Mouse (Mus musculus) neural tube, embryonic 15.5 days (tissue): ENCODE results near the gene Cd300ld2. TPM values are rescaled to one million over a fixed set of nuclear protein-coding genes. Genes with fewer than 3 reads are reported as not detected.
"Not testable (repeated sequence)": the region's sequence is repeated elsewhere in the genome, so short reads cannot be mapped to it uniquely, and the experiment has no call there.

Experiments
- ATAC-seq: fragments of 200-750 bp; cut with Nextera tagmentation; 2 replicates; pipeline ENCODE4 v1.8.0; 2017; ENCODE audit warnings: mild to moderate bottlenecking, moderate TSS enrichment, moderate library complexity; ENCODE audit not compliant: low FRiP score
- H3K27ac ChIP-seq: fragments of 300-500 bp; sonication (generic); replicated peaks from 2 replicates; pipeline ENCODE4 v1.5.1; 2015; ENCODE audit warnings: mild to moderate bottlenecking, inconsistent platforms
- H3K27me3 ChIP-seq: fragments of 300-500 bp; sonication (generic); replicated peaks from 2 replicates; pipeline ENCODE4 v1.6.1; 2015; ENCODE audit warnings: inconsistent platforms
- H3K36me3 ChIP-seq: fragments of 300-500 bp; sonication (generic); 2 replicates; pipeline ENCODE4 v1.6.1; 2015; ENCODE audit warnings: inconsistent platforms
- H3K4me1 ChIP-seq: fragments of 300-500 bp; sonication (generic); 2 replicates; pipeline ENCODE4 v1.6.1; 2015; ENCODE audit warnings: inconsistent platforms
- H3K4me2 ChIP-seq: fragments of 300-500 bp; sonication (generic); 2 replicates; pipeline ENCODE4 v1.6.1; 2015; ENCODE audit warnings: inconsistent platforms, mild to moderate bottlenecking, moderate library complexity
- H3K4me3 ChIP-seq: fragments of 300-500 bp; sonication (generic); replicated peaks from 2 replicates; pipeline ENCODE4 v1.5.1; 2015; ENCODE audit warnings: mild to moderate bottlenecking, inconsistent platforms
- H3K9ac ChIP-seq: fragments of 300-500 bp; sonication (generic); replicated peaks from 2 replicates; pipeline ENCODE4 v1.6.1; 2015; ENCODE audit warnings: mild to moderate bottlenecking, inconsistent platforms
- H3K9me3 ChIP-seq: fragments of 300-500 bp; sonication (generic); replicated peaks from 2 replicates; pipeline ENCODE4 v1.6.1; 2016; ENCODE audit warnings: inconsistent platforms
- WGBS: fragments of 180-500 bp; shearing (Covaris S2); methylation state at CpG from one replicate; pipeline ENCODE4 v1.1.7; 2015; ENCODE audit warnings: mixed read lengths; 5-methylcytosine and 5-hydroxymethylcytosine counted together
- polyA plus RNA-seq: library from polyadenylated mRNA; unstranded; fragments of >200 nt; fragmentation: Nextera tagmentation; extraction: Ambion mirVana; gene quantifications from 2 replicates; pipeline ENCODE4 v1.2.1, GENCODE M21; 2015

The Cd300ld2 gene
- polyA plus RNA-seq: not detected in 2 replicates

DNA sequence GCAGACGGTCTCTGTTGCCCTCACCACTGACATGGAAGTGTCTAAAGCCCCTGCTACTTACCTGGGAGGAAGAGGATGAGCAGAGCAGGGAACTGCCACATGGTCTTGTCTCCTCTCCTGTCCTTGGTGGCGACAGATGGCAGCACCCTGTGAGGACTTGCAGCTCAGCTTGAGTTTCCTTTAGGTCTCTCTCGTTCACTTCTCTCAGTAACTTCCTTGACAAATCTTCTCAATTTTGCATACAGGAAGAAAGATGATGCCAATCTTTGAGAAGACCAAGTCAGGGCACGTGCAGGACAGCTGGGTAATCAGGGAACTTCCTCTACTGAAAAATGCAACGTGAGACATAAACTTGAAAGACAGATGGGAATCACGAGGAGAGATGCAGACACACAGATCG is at the start of gene Cd300ld2:
Gene Cd300ld2, minus strand, starts transcription at position 101 of the 400 bp plus-strand sequence.
- H3K9ac ChIP-seq, H3K36me3 ChIP-seq, H3K4me3 ChIP-seq, H3K9me3 ChIP-seq, H3K27me3 ChIP-seq, H3K4me1 ChIP-seq, H3K27ac ChIP-seq, ATAC-seq, H3K4me2 ChIP-seq: not testable (repeated sequence)
- no CpG with 5 or more reads among the region's 7 CpGs for WGBS

GRCm38 (mm10) chr11:115062077-115062476 is 46.1 kb upstream of the Cd300ld2 start, which contains the start of gene Cd300e:
Cd300e (minus strand) TSS chr11:115062177.
- Histone ChIP-seq H3K9ac (no peak within 1 kb of the TSS), H3K9me3 (no peaks in the 10 kb centered on the region), H3K4me1 (no peaks in the 10 kb centered on the region), H3K27ac (no peak within 1 kb of the TSS), H3K4me3 (no peak within 1 kb of the TSS), H3K27me3 (0 out of 2 replicates have a peak, but pooled peaks cover 3% of the 10 kb centered on the region), H3K36me3 (no peaks in the 10 kb centered on the region), H3K4me2 (no peak within 1 kb of the TSS)
- 25% methylated on average over 5 of the region's 5 CpGs for WGBS
- no peak for ATAC-seq

DNA sequence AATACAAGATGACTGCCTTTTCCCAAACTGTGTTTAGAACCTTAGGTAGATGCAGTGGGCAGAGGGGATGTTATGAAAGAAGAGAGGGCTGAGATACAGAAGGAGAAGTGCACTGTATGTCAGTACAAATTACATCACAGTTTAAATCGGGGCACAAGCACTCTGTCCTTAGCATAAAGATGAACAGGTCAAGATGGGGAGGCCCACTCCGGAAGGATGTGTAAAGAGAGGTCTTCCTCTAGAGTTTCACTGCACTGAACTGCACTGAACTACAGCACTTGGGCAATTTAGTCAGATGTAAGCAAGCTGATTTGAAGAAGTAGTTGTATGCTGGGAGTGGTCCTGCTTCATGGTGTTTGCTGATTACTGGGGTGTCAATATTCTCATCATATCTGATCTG is 43.8 kb upstream of the Cd300ld2 start:
- Histone ChIP-seq H3K36me3 (no peaks in the 10 kb centered on the region), H3K27me3 (0 out of 2 replicates have a peak, but pooled peaks cover 5% of the 10 kb centered on the region), H3K27ac (no peak overlapping the region), H3K9me3 (no peaks in the 10 kb centered on the region), H3K4me1 (no peaks in the 10 kb centered on the region), H3K9ac (no peak overlapping the region), H3K4me3 (no peak overlapping the region), H3K4me2 (no peak overlapping the region)
- WGBS: 92% methylated on average over 2 of the region's 2 CpGs
- no peak for ATAC-seq

DNA sequence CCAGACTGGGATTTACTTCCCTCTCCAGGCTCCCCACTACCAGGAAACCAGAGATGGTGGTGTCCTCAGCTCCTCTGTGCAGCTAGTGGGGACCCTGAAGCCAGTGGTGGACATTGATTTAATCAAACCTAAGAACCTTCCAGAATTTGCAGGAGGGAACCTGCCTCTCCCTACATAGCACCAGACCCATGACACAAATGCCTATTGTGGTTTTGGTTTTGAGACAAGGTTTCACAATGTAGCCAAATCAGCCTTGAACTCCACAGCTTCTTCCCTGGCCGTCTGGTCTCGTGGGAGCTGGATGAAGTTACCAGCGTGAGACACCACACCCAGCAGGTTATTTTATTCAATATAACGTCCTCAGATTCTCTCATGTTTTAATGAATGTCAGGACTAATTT is 42.7 kb upstream of the Cd300ld2 start:
- Histone ChIP-seq H3K9ac (no peak overlapping the region), H3K36me3 (no peaks in the 10 kb centered on the region), H3K27me3 (0 out of 2 replicates have a peak, but pooled peaks cover 5% of the 10 kb centered on the region), H3K4me2 (no peak overlapping the region), H3K27ac (no peak overlapping the region), H3K4me3 (no peak overlapping the region), H3K4me1 (no peaks in the 10 kb centered on the region), H3K9me3 (no peaks in the 10 kb centered on the region)
- 80% methylated on average over 4 of the region's 4 CpGs for WGBS
- ATAC-seq: no peak

- Histone ChIP-seq H3K27ac (no peak overlapping the region), H3K4me3 (no peak overlapping the region), H3K9ac (no peak overlapping the region), H3K4me2 (no peak overlapping the region), H3K4me1 (no peaks in the 10 kb centered on the region), H3K9me3 (no peaks in the 10 kb centered on the region), H3K27me3 (0 out of 2 replicates have a peak, but pooled peaks cover 6% of the 10 kb centered on the region), H3K36me3 (no peaks in the 10 kb centered on the region)
- no peak for ATAC-seq
These were observed 38.5 kb upstream of the Cd300ld2 start for GRCm38 (mm10) chr11:115054537-115054936.

DNA sequence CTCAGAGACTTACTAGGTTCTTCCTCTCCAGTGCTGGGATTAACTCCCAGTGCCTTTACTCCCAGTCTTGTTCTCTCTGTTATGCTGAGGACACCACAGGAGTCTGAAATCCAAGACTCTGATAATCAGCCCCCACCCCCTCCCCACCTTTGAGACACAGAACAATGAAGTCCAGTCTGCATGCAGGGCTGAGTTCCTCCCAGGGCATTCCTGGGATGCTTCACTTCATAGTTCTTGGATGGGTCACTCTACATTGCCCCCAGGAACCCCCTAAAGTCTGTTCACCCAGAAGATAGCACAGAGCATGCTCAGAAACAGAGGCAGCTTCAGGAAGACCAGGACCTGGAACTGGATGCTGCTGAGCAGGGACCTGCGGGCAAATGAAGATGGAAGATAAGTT is 37.0 kb upstream of the Cd300ld2 start:
- H3K36me3 ChIP-seq: no peaks in the 10 kb centered on the region
- no peak for ATAC-seq
- H3K4me3 ChIP-seq: no peak overlapping the region
- no peaks in the 10 kb centered on the region for H3K9me3 ChIP-seq
- H3K27me3 ChIP-seq: 0 out of 2 replicates have a peak, but pooled peaks cover 5% of the 10 kb centered on the region
- no peaks in the 10 kb centered on the region for H3K4me1 ChIP-seq
- H3K27ac ChIP-seq: no peak overlapping the region
- no peak overlapping the region for H3K9ac ChIP-seq
- WGBS: 91% methylated on average over 1 of the region's 1 CpGs
- no peak overlapping the region for H3K4me2 ChIP-seq

GRCm38 (mm10) chr11:115052206-115052605 is 36.2 kb upstream of the Cd300ld2 start:
- 6% methylated on average over 9 of the region's 9 CpGs for WGBS
- H3K4me2 ChIP-seq: no peak overlapping the region

DNA sequence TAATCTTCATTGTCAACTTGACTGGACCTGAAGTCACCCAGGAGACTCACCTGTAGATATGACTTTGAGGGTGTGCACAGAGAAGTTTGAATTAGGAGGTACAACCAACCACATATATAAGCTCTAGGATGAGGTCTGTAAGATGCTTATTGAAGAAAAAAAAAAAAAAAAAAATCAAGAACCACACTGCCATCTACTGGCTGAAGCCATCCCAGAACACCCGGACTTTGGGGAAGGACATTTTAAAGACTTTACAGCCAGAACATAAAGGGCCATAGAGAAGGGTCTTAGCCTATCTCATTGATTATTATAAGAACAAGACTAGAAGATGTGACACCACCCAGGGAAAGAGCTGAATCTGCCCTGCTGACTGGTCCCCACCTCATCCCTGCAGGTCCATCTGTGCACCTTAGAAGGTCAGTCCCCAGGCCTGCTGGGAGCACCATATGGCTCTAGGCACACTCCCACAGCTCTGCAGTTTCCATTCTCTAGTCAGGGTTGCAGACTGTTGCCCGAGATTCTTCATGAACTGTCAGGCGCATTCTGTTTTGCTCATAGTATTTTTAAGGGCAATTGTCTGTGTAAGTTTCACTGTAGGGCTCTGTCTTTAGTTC is 33.4 kb upstream of the Cd300ld2 start:
- Histone ChIP-seq H3K27ac (no peak overlapping the region), H3K27me3 (0 out of 2 replicates have a peak, but pooled peaks cover 3% of the 10 kb centered on the region), H3K4me2 (no peak overlapping the region), H3K9me3 (no peaks in the 10 kb centered on the region), H3K36me3 (no peaks in the 10 kb centered on the region), H3K4me3 (no peak overlapping the region), H3K9ac (no peak overlapping the region), H3K4me1 (no peaks in the 10 kb centered on the region)
- WGBS: 50% methylated on average over 3 of the region's 3 CpGs
- ATAC-seq: no peak

More at GRCm38 (mm10) chr11:115052206-115052605, 36.2 kb upstream of the Cd300ld2 start:
- no peak for ATAC-seq
- Histone ChIP-seq H3K36me3 (no peaks in the 10 kb centered on the region), H3K4me1 (no peaks in the 10 kb centered on the region), H3K4me3 (no peak overlapping the region), H3K27me3 (0 out of 2 replicates have a peak, but pooled peaks cover 5% of the 10 kb centered on the region), H3K27ac (no peak overlapping the region), H3K9me3 (no peaks in the 10 kb centered on the region), H3K9ac (no peak overlapping the region)

DNA sequence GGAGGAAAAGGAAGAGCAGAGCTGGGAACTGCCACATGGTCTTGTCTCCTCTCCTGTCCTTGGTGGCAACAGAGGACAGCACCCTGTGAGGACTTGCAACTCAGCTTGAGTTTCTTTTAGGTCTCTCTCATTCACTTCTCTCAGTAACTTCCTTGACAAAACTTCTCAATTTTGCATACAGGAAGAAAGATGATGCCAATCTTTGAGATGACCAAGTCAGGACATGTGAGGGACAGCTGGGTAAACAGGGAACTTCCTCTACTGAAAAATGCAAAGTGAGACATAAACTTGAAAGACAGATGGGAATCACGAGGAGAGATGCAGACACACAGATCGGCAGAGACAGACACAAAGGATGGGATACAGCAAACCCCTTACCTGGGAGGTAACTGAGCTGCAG is 32.3 kb upstream of the Cd300ld2 start, which contains the start of gene Cd300ld3:
Gene Cd300ld3, minus strand, starts transcription at position 151 of the 400 bp plus-strand sequence.
- Histone ChIP-seq H3K4me2 (no peak within 1 kb of the TSS), H3K4me1 (no peaks in the 10 kb centered on the region), H3K4me3 (no peak within 1 kb of the TSS), H3K27me3 (0 out of 2 replicates have a peak, but pooled peaks cover 3% of the 10 kb centered on the region), H3K27ac (no peak within 1 kb of the TSS), H3K9ac (no peak within 1 kb of the TSS), H3K36me3 (no peaks in the 10 kb centered on the region), H3K9me3 (no peaks in the 10 kb centered on the region)
- no peak for ATAC-seq
- 82% methylated on average over 2 of the region's 2 CpGs for WGBS

- not testable (repeated sequence) for H3K4me1 ChIP-seq, H3K4me2 ChIP-seq, H3K27me3 ChIP-seq, H3K9ac ChIP-seq, H3K27ac ChIP-seq, H3K9me3 ChIP-seq, H3K4me3 ChIP-seq, H3K36me3 ChIP-seq, ATAC-seq
- no CpG with 5 or more reads among the region's 6 CpGs for WGBS
These were observed 21.7 kb upstream of the Cd300ld2 start, which contains the start of gene Cd300ld5 for GRCm38 (mm10) chr11:115037669-115038068. Cd300ld5 (minus strand) TSS chr11:115037769.

DNA sequence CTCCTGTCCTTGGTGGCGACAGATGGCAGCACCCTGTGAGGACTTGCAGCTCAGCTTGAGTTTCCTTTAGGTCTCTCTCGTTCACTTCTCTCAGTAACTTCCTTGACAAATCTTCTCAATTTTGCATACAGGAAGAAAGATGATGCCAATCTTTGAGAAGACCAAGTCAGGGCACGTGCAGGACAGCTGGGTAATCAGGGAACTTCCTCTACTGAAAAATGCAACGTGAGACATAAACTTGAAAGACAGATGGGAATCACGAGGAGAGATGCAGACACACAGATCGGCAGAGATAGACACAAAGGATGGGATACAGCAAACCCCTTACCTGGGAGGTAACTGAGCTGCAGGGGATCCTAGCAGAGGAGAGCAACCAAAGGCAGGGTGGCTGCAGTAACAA is 10.9 kb upstream of the Cd300ld2 start, which contains the start of gene Cd300ld4:
Gene Cd300ld4, minus strand, starts transcription at position 101 of the 400 bp plus-strand sequence.
- not testable (repeated sequence) for H3K27ac ChIP-seq, H3K4me2 ChIP-seq, ATAC-seq, H3K9ac ChIP-seq, H3K27me3 ChIP-seq, H3K36me3 ChIP-seq, H3K9me3 ChIP-seq, H3K4me3 ChIP-seq, H3K4me1 ChIP-seq
- no CpG with 5 or more reads among the region's 6 CpGs for WGBS

DNA sequence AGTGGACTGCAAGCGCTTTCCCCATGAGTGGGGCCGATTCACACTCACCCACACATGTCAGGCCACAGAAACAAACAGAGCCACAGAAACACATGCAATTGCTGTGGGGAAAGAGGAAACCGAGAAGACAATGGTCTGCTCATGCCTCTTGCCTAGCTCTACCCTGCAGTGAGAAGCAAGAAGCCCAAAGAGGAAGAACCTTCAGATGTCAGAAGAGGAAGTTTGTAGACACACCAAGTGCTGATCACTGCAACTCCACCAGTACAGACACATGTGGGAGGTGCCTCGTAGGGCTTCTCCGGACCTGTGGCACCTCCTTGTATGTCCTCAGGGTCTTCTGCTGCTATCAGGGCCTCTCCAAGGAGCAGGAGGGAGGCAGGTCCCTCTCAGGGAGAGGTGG is 11.9 kb downstream of the Cd300ld2 start:
- Histone ChIP-seq H3K27me3 (no peaks in the 10 kb centered on the region), H3K4me2 (no peak overlapping the region), H3K9ac (no peak overlapping the region), H3K4me3 (no peak overlapping the region), H3K9me3 (no peaks in the 10 kb centered on the region), H3K4me1 (no peaks in the 10 kb centered on the region), H3K27ac (no peak overlapping the region), H3K36me3 (no peaks in the 10 kb centered on the region)
- ATAC-seq: no peak
- WGBS: 90% methylated on average over 5 of the region's 5 CpGs
